Mouse (Mus musculus) heart, embryonic 10.5 days (tissue): ENCODE measurements at regions not wholly inside any gene's neighbourhood (a gene's known extent, or its start where the extent isn't known, plus 50 kb on each side); places are given as distances from the start of the nearest gene placed in this dataset.

Experiments
- DNase-seq: peaks from one replicate; pipeline ENCODE4 v3.0.0-alpha.2; 2017; ENCODE audit warnings: low spot score
- H3K27ac ChIP-seq: fragments of 300-500 bp; sonication (generic); 2 replicates; pipeline ENCODE4 v1.5.1; 2016; ENCODE audit warnings: mild to moderate bottlenecking
- H3K27me3 ChIP-seq: fragments of 300-500 bp; sonication (generic); 2 replicates; pipeline ENCODE4 v1.6.1; 2016; ENCODE audit warnings: mild to moderate bottlenecking; ENCODE audit not compliant: poor library complexity, insufficient read depth, severe bottlenecking
- H3K36me3 ChIP-seq: fragments of 300-500 bp; sonication (generic); 2 replicates; pipeline ENCODE4 v1.6.1; 2016; ENCODE audit warnings: mild to moderate bottlenecking, moderate library complexity
- H3K4me1 ChIP-seq: fragments of 300-500 bp; sonication (generic); 2 replicates; pipeline ENCODE4 v1.6.1; 2016; ENCODE audit warnings: mild to moderate bottlenecking
- H3K4me3 ChIP-seq: fragments of 300-500 bp; sonication (generic); 2 replicates; pipeline ENCODE4 v1.5.1; 2016; ENCODE audit warnings: mild to moderate bottlenecking, moderate library complexity
- H3K9me3 ChIP-seq: fragments of 300-500 bp; sonication (generic); 2 replicates; pipeline ENCODE4 v1.6.1; 2016; ENCODE audit warnings: mild to moderate bottlenecking, moderate library complexity
- WGBS: fragments of 180-500 bp; shearing (Covaris S2); methylation state at CpG from one replicate; pipeline ENCODE4 v1.1.7; 2016; 5-methylcytosine and 5-hydroxymethylcytosine counted together

DNA sequence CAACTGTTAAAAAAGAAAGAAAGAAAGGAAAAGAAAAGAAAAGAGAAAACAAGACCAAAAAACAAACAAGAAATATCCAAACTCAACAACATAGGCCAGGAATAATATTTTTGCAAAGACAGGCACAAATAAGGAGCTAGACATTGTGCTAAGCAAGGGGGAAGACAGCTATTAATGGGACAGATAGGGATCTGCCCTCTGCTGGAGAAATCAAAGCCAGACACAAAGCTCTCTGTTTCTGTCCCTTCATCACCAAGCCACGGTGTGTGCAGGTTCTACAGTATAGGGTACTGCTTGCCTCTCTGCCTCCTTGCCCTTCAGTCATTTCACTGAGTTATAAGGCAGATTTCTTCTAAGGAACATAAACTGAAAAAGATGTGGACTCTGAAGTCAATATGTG, 57.8 kb upstream of the Chchd3 start:
- Histone ChIP-seq H3K4me3 (no peak overlapping the region), H3K27me3 (no peaks in the 10 kb centered on the region), H3K9me3 (no peaks in the 10 kb centered on the region), H3K36me3 (no peaks in the 10 kb centered on the region), H3K4me1 (no peaks in the 10 kb centered on the region), H3K27ac (no peak overlapping the region)
- DNase-seq = no peak
- 61% methylated on average over 1 of the region's 1 CpGs for WGBS

DNA sequence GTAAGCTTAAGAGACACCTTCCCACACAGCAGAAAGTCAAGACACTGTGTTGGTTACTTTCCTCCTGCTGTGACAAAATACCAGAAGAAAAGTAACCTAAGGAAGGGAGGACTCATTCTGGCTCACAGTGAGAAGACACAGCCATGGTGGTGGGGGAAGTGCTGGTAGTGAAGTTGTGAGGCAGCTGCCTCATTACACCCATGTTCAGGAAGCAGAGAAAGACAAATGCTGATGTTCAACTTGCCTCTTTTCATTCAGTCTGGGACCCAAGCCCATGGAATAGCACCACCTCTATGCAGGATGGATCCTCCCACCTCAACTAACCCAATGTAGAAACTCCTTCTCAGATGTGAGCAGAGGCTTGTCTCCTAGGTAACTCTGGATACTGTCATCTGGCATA, 60.5 kb upstream of the Chchd3 start:
- DNase-seq = no peak
- no peaks in the 10 kb centered on the region for H3K27me3 ChIP-seq

DNA sequence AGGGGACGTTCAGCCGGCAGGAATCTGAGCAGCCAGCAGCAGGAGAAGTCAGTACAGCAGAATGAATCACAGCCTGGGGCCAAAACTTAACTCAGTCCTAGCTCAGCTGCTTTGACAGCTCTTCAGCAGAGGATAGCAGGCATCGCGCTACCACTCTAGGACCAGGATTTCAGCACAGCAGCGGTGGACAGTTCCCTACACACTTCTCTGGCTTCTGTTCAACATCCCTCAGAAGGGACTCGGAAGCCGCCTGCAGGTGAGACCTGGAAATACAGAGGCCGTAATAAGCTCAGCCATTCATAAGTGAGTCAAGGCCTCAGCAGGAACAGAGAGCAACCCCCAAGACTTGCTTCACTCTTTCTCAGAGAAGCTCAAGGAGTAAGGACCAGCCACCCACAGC, 66.5 kb upstream of the Chchd3 start:
- Histone ChIP-seq H3K27me3 (no peaks in the 10 kb centered on the region), H3K27ac (no peak overlapping the region), H3K9me3 (no peaks in the 10 kb centered on the region), H3K36me3 (no peaks in the 10 kb centered on the region), H3K4me1 (no peaks in the 10 kb centered on the region), H3K4me3 (no peak overlapping the region)
- DNase-seq = peak; percentile 91
- WGBS = 5% methylated on average over 8 of the region's 8 CpGs

More for the DNA sequence above, 60.5 kb upstream of the Chchd3 start:
- Histone ChIP-seq H3K36me3 (no peaks in the 10 kb centered on the region), H3K9me3 (no peaks in the 10 kb centered on the region), H3K4me3 (no peak overlapping the region), H3K4me1 (no peaks in the 10 kb centered on the region), H3K27ac (no peak overlapping the region)

DNA sequence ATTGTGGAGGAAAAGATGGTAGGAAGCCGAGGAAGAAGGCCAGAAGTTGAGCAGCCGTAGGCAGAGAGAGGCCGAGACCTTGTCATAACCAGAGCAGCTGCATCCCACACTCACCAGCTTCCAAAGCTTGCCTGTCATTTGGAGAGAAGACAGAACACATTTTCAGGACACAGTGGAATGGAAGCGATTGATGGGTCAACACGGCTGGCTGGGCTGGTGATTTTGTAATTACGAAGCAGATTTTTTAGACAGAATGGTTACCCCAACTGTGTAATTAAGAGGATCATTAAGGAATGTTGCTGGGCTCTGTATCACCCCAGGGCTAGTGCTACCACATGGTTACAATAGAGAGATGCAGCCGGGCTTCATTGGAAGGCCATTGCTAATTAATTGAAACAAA, 76.8 kb upstream of the Chchd3 start:
- Histone ChIP-seq H3K27ac (no peak overlapping the region), H3K36me3 (no peaks in the 10 kb centered on the region), H3K9me3 (no peaks in the 10 kb centered on the region), H3K4me1 (no peaks in the 10 kb centered on the region), H3K4me3 (no peak overlapping the region), H3K27me3 (no peaks in the 10 kb centered on the region)
- no peak for DNase-seq
- 76% methylated on average over 7 of the region's 7 CpGs for WGBS

DNA sequence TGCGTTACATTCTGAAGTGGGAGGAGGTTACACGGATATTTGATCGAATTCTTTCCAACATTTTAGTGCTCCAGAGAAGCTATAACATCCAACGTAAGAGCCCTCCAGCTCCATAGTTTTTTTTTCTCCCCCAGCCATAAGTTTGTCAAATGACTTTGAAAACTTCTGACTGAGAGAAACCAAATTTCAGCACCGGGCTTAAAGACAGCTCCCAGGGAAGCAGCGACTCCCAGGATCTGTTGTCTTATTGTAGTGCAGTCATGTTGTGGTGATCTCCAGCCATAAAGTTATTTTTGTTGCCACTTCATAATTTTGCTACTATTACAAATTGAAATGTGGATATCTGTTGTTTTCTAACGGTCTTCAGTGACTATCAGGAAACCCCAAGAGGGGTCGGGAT, 77.8 kb upstream of the Chchd3 start:
- Histone ChIP-seq H3K27ac (no peak overlapping the region), H3K27me3 (no peaks in the 10 kb centered on the region), H3K36me3 (no peaks in the 10 kb centered on the region), H3K4me1 (no peaks in the 10 kb centered on the region), H3K4me3 (no peak overlapping the region), H3K9me3 (no peaks in the 10 kb centered on the region)
- no peak for DNase-seq
- 38% methylated on average over 8 of the region's 8 CpGs for WGBS

DNA sequence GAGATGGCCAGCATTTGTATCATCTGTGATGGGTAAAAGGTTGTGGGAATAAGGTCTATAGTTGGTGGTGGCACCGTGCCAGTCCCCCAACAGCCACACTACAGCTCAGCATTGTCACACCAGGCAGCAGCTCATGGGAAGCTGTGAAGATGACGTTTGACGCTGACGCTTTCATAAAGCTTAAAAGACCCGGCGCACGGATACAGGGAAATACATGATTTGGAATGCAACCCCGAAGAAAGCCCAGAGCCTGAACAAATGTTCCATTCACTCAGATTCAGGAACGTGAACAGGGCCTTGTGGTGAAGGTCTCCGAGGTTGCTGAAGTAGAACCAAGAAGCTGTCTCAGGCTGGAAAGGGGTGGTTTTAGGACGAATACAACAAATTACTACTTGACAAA, 82.4 kb upstream of the Exoc4 start:
- H3K36me3 ChIP-seq = no peaks in the 10 kb centered on the region
- H3K4me3 ChIP-seq = no peak overlapping the region
- WGBS = 88% methylated on average over 11 of the region's 11 CpGs
- H3K4me1 ChIP-seq = no peaks in the 10 kb centered on the region
- no peak for DNase-seq
- no peaks in the 10 kb centered on the region for H3K27me3 ChIP-seq
- H3K9me3 ChIP-seq = no peaks in the 10 kb centered on the region
- H3K27ac ChIP-seq = no peak overlapping the region

DNA sequence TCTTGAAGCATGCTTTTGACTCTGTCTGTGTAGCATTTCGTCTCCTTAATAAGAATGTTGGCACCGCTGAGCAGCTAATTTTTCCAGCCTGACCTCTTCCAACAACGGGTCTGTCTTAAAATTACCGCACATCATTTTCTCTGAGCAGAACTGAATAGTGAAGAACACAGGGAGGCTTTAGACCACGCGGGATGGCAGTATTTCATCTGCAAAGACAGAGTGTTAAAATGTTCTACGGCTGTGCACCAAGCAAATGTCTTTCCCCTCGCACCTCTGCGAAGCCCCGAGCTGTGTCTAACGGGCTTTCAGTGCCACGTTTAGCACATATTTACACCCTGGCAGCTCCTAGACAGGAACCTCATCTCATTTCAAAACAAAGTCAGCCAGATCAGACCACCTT, 75.3 kb upstream of the Exoc4 start:
- Histone ChIP-seq H3K4me1 (no peaks in the 10 kb centered on the region), H3K27me3 (no peaks in the 10 kb centered on the region), H3K9me3 (no peaks in the 10 kb centered on the region), H3K36me3 (no peaks in the 10 kb centered on the region), H3K4me3 (no peak overlapping the region), H3K27ac (no peak overlapping the region)
- 77% methylated on average over 12 of the region's 12 CpGs for whole genome bisulfite sequencing
- DNase-seq = no peak

DNA sequence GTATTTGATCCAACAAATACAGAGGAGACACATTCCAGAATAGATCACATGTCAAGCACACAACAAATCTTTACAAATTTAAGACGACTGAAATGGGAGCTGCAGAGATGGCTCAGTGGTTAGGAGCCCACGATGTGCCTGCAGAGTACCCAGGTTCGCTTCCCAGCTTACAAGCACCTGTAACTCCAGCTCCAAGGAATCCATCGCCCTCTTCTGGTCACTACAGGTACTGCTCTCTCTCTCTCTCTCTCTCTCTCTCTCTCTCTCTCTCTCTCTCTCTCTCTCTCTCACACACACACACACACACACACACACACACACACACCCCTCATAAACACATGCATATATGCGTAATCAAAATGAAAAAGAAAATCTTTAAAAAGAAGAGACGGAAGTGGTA, 74.3 kb upstream of the Exoc4 start:
- Histone ChIP-seq H3K4me3 (no peak overlapping the region), H3K36me3 (no peaks in the 10 kb centered on the region), H3K27me3 (no peaks in the 10 kb centered on the region), H3K4me1 (no peaks in the 10 kb centered on the region), H3K9me3 (no peaks in the 10 kb centered on the region), H3K27ac (no peak overlapping the region)
- WGBS = 51% methylated on average over 6 of the region's 6 CpGs
- DNase-seq = no peak

DNA sequence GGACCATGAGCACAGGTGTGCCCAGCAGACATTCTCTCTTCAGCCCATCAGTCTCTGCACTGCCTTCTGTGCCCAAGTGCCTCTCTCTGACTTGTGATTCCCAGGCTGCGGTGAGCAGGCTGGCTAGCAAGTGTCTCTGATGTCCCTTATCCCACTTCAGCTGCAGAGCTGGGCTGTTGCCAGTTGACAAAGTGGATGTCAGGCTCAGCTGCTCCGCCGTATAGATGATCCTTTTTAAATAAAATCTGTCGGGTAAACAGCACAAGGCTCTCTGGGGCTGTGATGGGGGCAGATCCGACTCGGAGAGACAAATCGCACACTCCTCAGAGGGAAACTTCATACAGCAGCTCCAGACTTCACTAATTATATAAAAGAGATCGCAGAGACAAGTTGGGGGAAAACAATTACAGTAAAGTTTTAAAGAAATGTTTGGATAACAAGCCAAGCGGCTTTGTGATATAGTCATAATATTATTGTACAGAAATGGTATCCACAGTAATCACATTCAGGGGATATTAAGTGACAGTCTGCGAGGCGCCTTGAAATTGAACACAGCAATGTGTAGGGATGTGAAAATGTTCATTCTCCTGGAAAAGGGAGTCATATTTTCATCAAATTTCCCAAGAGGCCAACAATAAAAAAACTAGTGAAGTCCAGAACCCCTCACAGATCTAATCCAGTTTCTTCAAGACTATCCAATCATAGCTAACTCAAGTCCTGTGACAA, 59.2 kb upstream of the Exoc4 start:
- Histone ChIP-seq H3K36me3 (no peaks in the 10 kb centered on the region), H3K4me1 (no peaks in the 10 kb centered on the region), H3K9me3 (no peaks in the 10 kb centered on the region), H3K27me3 (no peaks in the 10 kb centered on the region), H3K4me3 (no peak overlapping the region), H3K27ac (no peak overlapping the region)
- no peak for DNase-seq
- WGBS = 77% methylated on average over 11 of the region's 11 CpGs

DNA sequence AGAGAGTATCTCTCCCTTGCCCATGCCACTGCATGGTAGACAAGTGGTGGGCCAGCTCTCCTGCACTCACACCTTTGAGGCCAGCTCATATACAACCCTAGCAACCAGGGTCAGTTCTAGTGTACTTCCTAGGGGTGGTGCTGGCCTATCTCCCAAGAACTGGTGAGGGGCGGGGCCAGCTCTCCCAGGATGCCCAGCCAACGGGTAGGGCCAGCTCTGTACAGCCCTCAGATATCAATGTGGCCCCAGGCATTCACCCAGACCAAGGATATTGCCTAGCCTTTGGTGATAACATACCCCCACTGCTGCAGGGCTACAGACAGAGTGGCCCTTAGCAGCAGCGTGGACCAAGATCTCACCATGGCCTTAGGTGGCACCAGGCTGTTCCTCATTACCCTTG, 55.1 kb upstream of the Exoc4 start:
- H3K9me3 ChIP-seq = no peaks in the 10 kb centered on the region
- WGBS = 66% methylated on average over 3 of the region's 3 CpGs
- no peak overlapping the region for H3K27ac ChIP-seq
- no peaks in the 10 kb centered on the region for H3K4me1 ChIP-seq
- H3K4me3 ChIP-seq = no peak overlapping the region
- H3K36me3 ChIP-seq = no peaks in the 10 kb centered on the region
- no peaks in the 10 kb centered on the region for H3K27me3 ChIP-seq
- no peak for DNase-seq
